ENCODE assay signal across 8 mouse cellular contexts in the genomic region with DNA sequence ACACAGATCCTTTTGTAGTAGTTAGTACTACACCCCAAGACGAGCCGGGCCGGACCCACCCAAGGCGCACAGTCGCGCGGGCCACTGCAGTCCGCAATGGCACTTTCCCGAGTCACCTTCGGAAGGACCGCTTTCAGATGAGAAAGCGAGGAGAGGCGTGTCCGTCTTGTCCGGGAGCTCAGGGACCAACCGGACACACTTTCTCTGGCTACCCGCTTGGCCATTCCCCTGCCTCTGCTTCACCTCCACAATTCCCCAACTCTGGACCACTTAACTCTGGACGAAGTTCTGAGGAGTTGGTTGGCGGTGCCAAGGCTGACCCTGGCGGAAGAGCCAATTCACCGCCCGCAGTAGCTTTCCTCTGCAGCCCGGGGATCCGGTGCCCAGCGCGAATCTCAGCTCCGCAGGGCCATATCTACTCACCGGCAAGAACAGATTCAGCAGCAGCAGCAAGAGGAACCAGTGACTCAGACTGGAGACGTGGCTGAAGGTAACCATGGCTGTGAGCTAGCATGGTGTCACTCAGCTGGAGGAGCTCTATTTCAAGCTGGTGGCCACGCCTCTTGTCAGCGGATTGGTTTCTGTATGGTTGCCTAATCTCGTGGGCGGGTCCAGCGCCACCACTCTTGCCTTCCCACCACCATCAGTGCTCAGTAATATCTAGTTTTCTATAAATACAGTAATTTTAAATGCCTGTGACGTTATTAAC. TPM values are rescaled to one million over a fixed set of nuclear protein-coding genes. Genes with fewer than 3 reads are reported as not detected.
DNase-seq lines count a peak whose midpoint lies in the region; ATAC-seq and TF ChIP-seq lines count a peak whose summit lies in the region.

A gene (minus strand): TSS at position 514 of the 709 bp plus-strand sequence.

- 4% methylated on average over 35 of the region's 35 CpGs for WGBS in forebrain, embryonic 12.5 days
- WGBS in liver, embryonic 15.5 days (ENCODE audit: insufficient replicate concordance): 3% methylated on average over 35 of the region's 35 CpGs
- 5% methylated on average over 35 of the region's 35 CpGs for WGBS in neural tube, embryonic 11.5 days

- peak; percentile 88 for ATAC-seq in forebrain, embryonic 12.5 days (ENCODE audit: low FRiP score)
- peak; percentile 77; the same call in 1 of the 2 replicates for ATAC-seq in liver, embryonic 15.5 days (ENCODE audit: insufficient read depth)
- ATAC-seq in neural tube, embryonic 11.5 days (ENCODE audit: insufficient read depth, low FRiP score, low TSS enrichment): peak; percentile 60; the same call in 1 of the 2 replicates

- peak within 1 kb of the TSS; percentile 78 for H3K4me2 ChIP-seq in forebrain, embryonic 12.5 days
- H3K4me2 ChIP-seq in liver, embryonic 15.5 days: peak within 1 kb of the TSS; percentile 71
- peak within 1 kb of the TSS; percentile 73 for H3K4me2 ChIP-seq in neural tube, embryonic 11.5 days (ENCODE audit: low read depth)

- no peaks in the 10 kb centered on the region for H3K9me3 ChIP-seq in forebrain, embryonic 12.5 days
- no peaks in the 10 kb centered on the region for H3K9me3 ChIP-seq in liver, embryonic 15.5 days (replicated peaks)
- no peaks in the 10 kb centered on the region for H3K9me3 ChIP-seq in neural tube, embryonic 11.5 days (ENCODE audit: control insufficient read depth, low read length)

- intact Hi-C loops in heart, postnatal 10 days (cut with DNase I): no loop called here

- peaks cover 7% of the 10 kb centered on the region; the same call in 1 of the 2 replicates for H3K36me3 ChIP-seq in forebrain, embryonic 12.5 days (replicated peaks)
- no peaks in the 10 kb centered on the region for H3K36me3 ChIP-seq in liver, embryonic 15.5 days (replicated peaks)
- H3K36me3 ChIP-seq in neural tube, embryonic 11.5 days (ENCODE audit: control insufficient read depth, insufficient read depth, low read length): no peaks in the 10 kb centered on the region
- no peaks in the 10 kb centered on the region for H3K36me3 ChIP-seq in testis, adult 2 months (ENCODE audit: control insufficient read depth, insufficient read depth, low read length)

- H3K27ac ChIP-seq in forebrain, embryonic 12.5 days: no peak within 1 kb of the TSS
- H3K27ac ChIP-seq in liver, embryonic 15.5 days (replicated peaks): no peak within 1 kb of the TSS
- H3K27ac ChIP-seq in neural tube, embryonic 11.5 days (ENCODE audit: low read depth, low read length): no peak within 1 kb of the TSS
- no peak within 1 kb of the TSS for H3K27ac ChIP-seq in testis, adult 2 months (ENCODE audit: control insufficient read depth, insufficient read depth, low read depth, low read length)

- no peak within 1 kb of the TSS for H3K9ac ChIP-seq in forebrain, embryonic 12.5 days
- no peak within 1 kb of the TSS for H3K9ac ChIP-seq in liver, embryonic 15.5 days
- peak within 1 kb of the TSS; percentile 29; the same call in 1 of the 2 replicates for H3K9ac ChIP-seq in neural tube, embryonic 11.5 days (ENCODE audit: low read length)

- H3K27me3 ChIP-seq in forebrain, embryonic 12.5 days: peaks cover 6% of the 10 kb centered on the region
- peaks cover 8% of the 10 kb centered on the region for H3K27me3 ChIP-seq in liver, embryonic 15.5 days
- H3K27me3 ChIP-seq in neural tube, embryonic 11.5 days (ENCODE audit: control insufficient read depth, insufficient read depth, low read length): 0 out of 2 replicates have a peak, but pooled peaks cover 2% of the 10 kb centered on the region
- H3K27me3 ChIP-seq in testis, adult 2 months (ENCODE audit: control insufficient read depth, insufficient read depth, low read length): no peaks in the 10 kb centered on the region

- TF ChIP-seq POLR2A in testis, adult 2 months (IDR thresholded peaks at IDR 0.05; ENCODE audit: control insufficient read depth, low read depth, low read length): no peak

- peak; percentile 87 for DNase-seq in CD4-positive helper T cell, adult 2 months (ENCODE audit: low read depth, low spot score)
- DNase-seq in adrenal gland, postnatal 14 days: peak; percentile 88
- peak; percentile 83 for DNase-seq in heart, postnatal 10 days
- peak; percentile 80 to 84 for DNase-seq in kidney, postnatal 4 days
- DNase-seq in neural tube, embryonic 11.5 days (ENCODE audit: low spot score): peak; percentile 66

- TF ChIP-seq CTCF in testis, adult 2 months (IDR thresholded peaks at IDR 0.05; ENCODE audit: control insufficient read depth, insufficient read depth, insufficient replicate concordance, low read depth, low read length): no peak

- H3K4me3 ChIP-seq in forebrain, embryonic 12.5 days (replicated peaks): peak within 1 kb of the TSS; percentile 40
- peak within 1 kb of the TSS; percentile 47 for H3K4me3 ChIP-seq in liver, embryonic 15.5 days (replicated peaks)
- H3K4me3 ChIP-seq in neural tube, embryonic 11.5 days (ENCODE audit: low read depth, low read length): peak within 1 kb of the TSS; percentile 28
- peak within 1 kb of the TSS; percentile 54 for H3K4me3 ChIP-seq in testis, adult 2 months (ENCODE audit: control insufficient read depth, low read depth, low read length)

- no peaks in the 10 kb centered on the region; the same call in 1 of the 2 replicates for H3K4me1 ChIP-seq in forebrain, embryonic 12.5 days
- 0 out of 2 replicates have a peak, but pooled peaks cover 5% of the 10 kb centered on the region for H3K4me1 ChIP-seq in liver, embryonic 15.5 days (replicated peaks)
- no peaks in the 10 kb centered on the region for H3K4me1 ChIP-seq in neural tube, embryonic 11.5 days (ENCODE audit: control insufficient read depth, insufficient read depth, low read length)
- H3K4me1 ChIP-seq in testis, adult 2 months (ENCODE audit: control insufficient read depth, insufficient read depth, low read length): peaks cover 2% of the 10 kb centered on the region; the same call in 1 of the 2 replicates

RNA-seq across cellular contexts. Expression of the gene that starts here (rescaled TPM):
- total RNA-seq in adrenal gland, postnatal 14 days (2021): 2.4 and 3.2 TPM in 2 replicates
- 0.28 and 0.51 TPM in 2 replicates for polyA plus RNA-seq in forebrain, embryonic 12.5 days (2016; fragmentation: Nextera tagmentation; extraction: Ambion mirVana)
- 1 to 10 TPM; 2.4 to 2.6 TPM for total RNA-seq in heart, postnatal 10 days (2021)
- polyA plus RNA-seq in liver, embryonic 15.5 days (2015; fragmentation: Nextera tagmentation; extraction: Ambion mirVana): 0.35 and 0.39 TPM in 2 replicates
- polyA plus RNA-seq in neural tube, embryonic 11.5 days (2014; fragmentation: Nextera tagmentation; extraction: Ambion mirVana): 0.20 and 0.68 TPM in 2 replicates
- 0.60 and 0.63 TPM in 2 replicates for polyA plus RNA-seq in testis, adult 2 months (2012; rRNA removed)

Comparison
In these comparisons a context has a peak if more than half of its experiments do, and no peak if none do; other contexts are left out.
1. Peak in ATAC-seq, H3K4me3 ChIP-seq and H3K4me2 ChIP-seq in forebrain, embryonic 12.5 days; RNA of the gene not detected or under 1 TPM.
2. Peak in ATAC-seq, H3K4me3 ChIP-seq and H3K4me2 ChIP-seq in liver, embryonic 15.5 days; RNA of the gene not detected or under 1 TPM.
3. Peak in DNase-seq, ATAC-seq, H3K4me3 ChIP-seq, H3K9ac ChIP-seq and H3K4me2 ChIP-seq in neural tube, embryonic 11.5 days; RNA of the gene not detected or under 1 TPM.